ENCODE assay signal across 9 mouse cellular contexts in the genomic region with DNA sequence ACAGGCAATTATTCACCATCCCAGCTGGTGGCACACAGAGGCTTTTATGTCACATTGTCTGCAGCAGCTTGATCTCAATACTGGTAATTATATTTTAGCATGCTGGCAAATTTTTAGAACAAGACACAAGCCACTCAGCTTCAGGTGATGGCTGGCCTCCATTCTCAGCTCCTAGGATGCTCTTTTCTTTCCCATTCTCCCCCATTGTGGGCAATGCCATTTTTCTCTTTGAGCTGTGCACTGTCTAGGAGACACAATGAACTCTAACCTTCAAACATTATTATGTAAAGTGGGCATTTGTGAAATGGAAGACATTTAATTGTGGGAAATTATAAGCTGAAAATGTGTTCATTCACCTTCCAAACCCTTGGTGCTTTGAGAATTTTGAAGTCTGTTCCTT.
"Had no signal": no experiment of that assay in that cellular context is flagged by ENCODE, and none has a peak within 500 bp of the region (broad histone marks: within the 10 kb centered on the region; RNA-seq: fewer than 3 reads in every experiment).

No protein-coding gene starts in this region.

- H3K27me3 ChIP-seq: limb, embryonic 12.5 days had no signal

- H3K4me3 ChIP-seq: layer of hippocampus, adult 2 months; limb, embryonic 12.5 days had no signal

- H3K4me2 ChIP-seq: limb, embryonic 12.5 days had no signal

- H3K36me3 ChIP-seq: limb, embryonic 12.5 days had no signal

- DNase-seq: kidney, postnatal 10 days; kidney, postnatal 4 days; liver; lung, adult 18-20 months; right cerebral cortex, postnatal 25 days; thymus, postnatal 36 days had no signal

- H3K9me3 ChIP-seq: limb, embryonic 12.5 days had no signal

- H3K27ac ChIP-seq: layer of hippocampus, adult 2 months; limb, embryonic 12.5 days; liver, embryonic 14.5 days had no signal

- H3K9ac ChIP-seq: limb, embryonic 12.5 days; liver, embryonic 14.5 days had no signal

- H3K4me1 ChIP-seq: limb, embryonic 12.5 days had no signal
